Mouse (Mus musculus) E14TG2a.4 (cell line): ENCODE measurements around the gene Olfr648.

Experiments used
- H3K27me3 ChIP-seq: 2 replicates; pipeline ENCODE4 v1.6.1; 2014; ENCODE audit warnings: low read length, control low read depth; ENCODE audit not compliant: insufficient read depth
- H3K36me3 ChIP-seq: 2 replicates; pipeline ENCODE4 v1.6.1; 2014; ENCODE audit warnings: low read length, control low read depth; ENCODE audit not compliant: insufficient read depth
- H3K4me1 ChIP-seq: replicated peaks from 2 replicates; pipeline ENCODE4 v1.6.1; 2014; ENCODE audit warnings: low read depth, low read length, control low read depth
- H3K4me3 ChIP-seq: replicated peaks from 2 replicates; pipeline ENCODE4 v1.5.1; 2014; ENCODE audit warnings: mild to moderate bottlenecking, low read length
- H3K9me3 ChIP-seq: 2 replicates; pipeline ENCODE4 v1.6.1; 2014; ENCODE audit warnings: low read length, control low read depth
- CTCF ChIP-seq: conservative IDR thresholded peaks from 2 replicates; pipeline ENCODE4 v1.5.1; 2014; ENCODE audit warnings: low read length
- NANOG ChIP-seq: IDR thresholded peaks from 2 replicates; pipeline ENCODE4 v1.6.1; 2014; ENCODE audit warnings: borderline replicate concordance, low read length, mixed read lengths
- POU5F1 ChIP-seq: IDR thresholded peaks from 2 replicates; pipeline ENCODE4 v1.6.1; 2014; ENCODE audit warnings: low read length, borderline replicate concordance

Gene Olfr648

DNA sequence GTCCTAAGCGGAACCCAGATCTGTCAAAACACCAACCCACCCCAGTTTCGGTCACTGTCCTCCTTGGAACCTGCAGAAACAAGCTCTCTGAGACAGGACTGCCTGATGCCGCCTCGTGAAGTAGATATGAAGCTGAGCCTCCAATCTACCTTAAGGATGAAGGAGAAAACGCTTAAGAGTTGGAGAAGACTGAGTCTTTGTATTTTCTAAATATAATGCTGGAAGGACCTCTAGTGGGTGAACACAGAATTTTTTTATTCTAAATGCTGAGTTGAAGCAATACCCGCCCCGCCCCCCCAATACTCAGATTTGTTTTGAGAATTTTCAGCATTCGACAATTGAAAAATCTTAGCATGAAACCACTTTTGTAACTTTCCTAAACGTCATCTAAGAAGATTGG is 8.1 kb upstream of the Olfr648 start:
- no peaks in the 10 kb centered on the region for H3K4me1 ChIP-seq
- 0 out of 2 replicates have a peak, but pooled peaks cover 5% of the 10 kb centered on the region for H3K27me3 ChIP-seq
- no peak overlapping the region for H3K4me3 ChIP-seq
- H3K9me3 ChIP-seq = no peaks in the 10 kb centered on the region
- no peaks in the 10 kb centered on the region for H3K36me3 ChIP-seq
- TF ChIP-seq POU5F1 = no peak
- TF ChIP-seq CTCF = no peak
- TF ChIP-seq NANOG = no peak

DNA sequence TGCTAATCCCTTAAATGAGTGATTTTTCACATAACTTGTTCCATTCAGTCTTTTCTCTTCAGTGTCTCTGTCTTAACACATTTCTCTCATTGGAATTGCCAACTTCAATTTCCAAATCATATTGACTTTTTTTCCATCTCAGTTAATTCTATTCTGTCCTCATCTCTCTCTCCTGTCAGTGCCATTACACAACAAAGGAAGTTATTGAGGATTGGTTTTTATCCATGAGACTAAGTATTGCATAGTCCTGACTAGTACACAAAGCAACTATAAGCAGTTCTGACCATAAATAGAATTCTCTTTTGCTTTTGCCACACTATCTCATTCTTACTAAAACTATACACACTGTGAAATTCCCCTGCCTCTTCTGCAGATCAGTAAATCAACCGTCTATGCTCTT is 4.1 kb downstream of the Olfr648 start:
- Histone ChIP-seq H3K4me3 (no peak overlapping the region), H3K4me1 (no peaks in the 10 kb centered on the region), H3K27me3 (no peaks in the 10 kb centered on the region), H3K9me3 (peaks cover 15% of the 10 kb centered on the region; the same call in 1 of the 2 replicates), H3K36me3 (no peaks in the 10 kb centered on the region)
- no peak for TF ChIP-seq NANOG
- no peak for TF ChIP-seq POU5F1
- no peak for TF ChIP-seq CTCF

- Histone ChIP-seq H3K36me3 (no peaks in the 10 kb centered on the region), H3K9me3 (peaks cover 15% of the 10 kb centered on the region; the same call in 1 of the 2 replicates), H3K4me3 (no peak overlapping the region), H3K27me3 (no peaks in the 10 kb centered on the region), H3K4me1 (no peaks in the 10 kb centered on the region)
- TF ChIP-seq POU5F1 = no peak
- TF ChIP-seq NANOG = no peak
- no peak for TF ChIP-seq CTCF
Measured at GRCm38 (mm10) chr7:104178422-104179054, 4.7 kb downstream of the Olfr648 start.

DNA sequence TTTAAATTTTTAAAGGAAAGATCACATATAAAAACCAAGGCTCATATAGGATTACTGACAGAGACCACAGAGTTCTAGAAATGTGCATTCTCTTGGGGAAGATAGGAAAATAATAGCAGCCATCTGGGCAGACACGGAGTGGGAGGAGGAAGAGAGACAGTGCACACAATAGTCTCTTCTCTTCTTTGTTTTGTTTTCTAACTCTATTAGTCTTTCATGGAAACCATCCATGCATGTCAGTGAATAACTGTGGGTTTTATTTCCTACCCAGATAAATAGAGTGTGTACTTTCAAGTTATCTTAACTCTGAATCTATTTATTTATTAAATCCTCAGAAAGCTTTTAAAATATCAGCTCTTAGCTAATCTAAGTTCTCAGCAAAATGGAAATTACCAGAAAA is 8.1 kb downstream of the Olfr648 start:
- no peaks in the 10 kb centered on the region for H3K36me3 ChIP-seq
- TF ChIP-seq NANOG = no peak
- TF ChIP-seq CTCF = no peak
- TF ChIP-seq POU5F1 = no peak
- no peaks in the 10 kb centered on the region for H3K27me3 ChIP-seq
- no peaks in the 10 kb centered on the region for H3K9me3 ChIP-seq
- H3K4me3 ChIP-seq = no peak overlapping the region
- H3K4me1 ChIP-seq = no peaks in the 10 kb centered on the region

GRCm38 (mm10) chr7:104169634-104170204 is 13.5 kb downstream of the Olfr648 start:
- no peaks in the 10 kb centered on the region for H3K4me1 ChIP-seq
- no peaks in the 10 kb centered on the region for H3K27me3 ChIP-seq
- H3K36me3 ChIP-seq = no peaks in the 10 kb centered on the region
- TF ChIP-seq NANOG (no peak), CTCF (no peak), POU5F1 (no peak)
- H3K4me3 ChIP-seq = no peak overlapping the region
- no peaks in the 10 kb centered on the region for H3K9me3 ChIP-seq

DNA sequence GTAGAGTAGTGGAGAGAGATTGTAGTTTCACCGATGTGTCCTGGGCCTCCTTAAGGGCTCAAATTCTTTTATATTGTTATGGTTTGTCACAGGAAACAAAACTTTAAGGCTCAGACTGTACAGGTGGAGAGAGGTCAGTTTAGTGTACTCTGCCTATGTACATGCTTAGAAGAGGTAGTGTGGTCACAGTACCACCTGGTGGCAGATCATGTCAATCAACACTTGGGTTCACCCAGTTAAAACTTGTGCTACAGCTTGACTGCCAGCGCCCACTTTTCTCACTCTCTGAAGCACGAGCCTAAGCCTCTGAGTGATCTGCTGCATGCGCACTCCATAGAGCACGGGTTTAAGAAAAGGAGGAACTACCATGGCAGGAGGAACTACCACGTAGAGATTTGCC is 16.1 kb downstream of the Olfr648 start:
- no peaks in the 10 kb centered on the region for H3K4me1 ChIP-seq
- no peaks in the 10 kb centered on the region for H3K9me3 ChIP-seq
- no peaks in the 10 kb centered on the region for H3K36me3 ChIP-seq
- no peaks in the 10 kb centered on the region for H3K27me3 ChIP-seq
- TF ChIP-seq POU5F1 = no peak
- no peak overlapping the region for H3K4me3 ChIP-seq

DNA sequence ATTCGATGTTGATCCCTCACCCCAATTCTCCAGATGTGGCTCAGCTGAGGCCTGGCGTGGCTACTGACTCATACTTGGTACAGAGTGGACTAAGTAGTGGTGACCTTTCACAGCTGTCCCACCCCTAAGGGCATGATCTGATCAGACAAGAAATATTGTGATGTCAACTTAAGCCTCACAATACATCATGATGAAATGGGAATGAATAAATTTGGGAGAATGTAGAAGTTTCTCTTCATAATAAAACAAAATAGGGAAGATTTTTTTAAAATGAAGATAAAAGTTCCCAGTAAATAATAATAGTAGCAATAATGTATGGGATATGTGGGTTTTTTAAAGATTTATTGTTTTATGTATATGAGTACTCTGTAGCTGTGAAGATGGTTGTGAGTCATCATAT is 32.7 kb downstream of the Olfr648 start, which contains the start of gene Ubqlnl:
TSS of gene Ubqlnl (minus strand) at position 101 of the 400 bp plus-strand sequence.
- no peak within 1 kb of the TSS for H3K4me3 ChIP-seq
- no peaks in the 10 kb centered on the region for H3K27me3 ChIP-seq
- H3K9me3 ChIP-seq = no peaks in the 10 kb centered on the region; the same call in none of the 2 replicates
- TF ChIP-seq NANOG (no peak), POU5F1 (no peak), CTCF (no peak)
- no peaks in the 10 kb centered on the region for H3K36me3 ChIP-seq
- no peaks in the 10 kb centered on the region for H3K4me1 ChIP-seq

GRCm38 (mm10) chr7:104143179-104143578 is 40.0 kb downstream of the Olfr648 start, which contains the start of gene Ubqln3:
Gene Ubqln3, minus strand, starts transcription at chr7:104143279.
- no peaks in the 10 kb centered on the region for H3K36me3 ChIP-seq
- TF ChIP-seq POU5F1 (no peak), NANOG (no peak), CTCF (no peak)
- no peak within 1 kb of the TSS for H3K4me3 ChIP-seq
- H3K27me3 ChIP-seq = no peaks in the 10 kb centered on the region
- H3K4me1 ChIP-seq = no peaks in the 10 kb centered on the region
- no peaks in the 10 kb centered on the region for H3K9me3 ChIP-seq

DNA sequence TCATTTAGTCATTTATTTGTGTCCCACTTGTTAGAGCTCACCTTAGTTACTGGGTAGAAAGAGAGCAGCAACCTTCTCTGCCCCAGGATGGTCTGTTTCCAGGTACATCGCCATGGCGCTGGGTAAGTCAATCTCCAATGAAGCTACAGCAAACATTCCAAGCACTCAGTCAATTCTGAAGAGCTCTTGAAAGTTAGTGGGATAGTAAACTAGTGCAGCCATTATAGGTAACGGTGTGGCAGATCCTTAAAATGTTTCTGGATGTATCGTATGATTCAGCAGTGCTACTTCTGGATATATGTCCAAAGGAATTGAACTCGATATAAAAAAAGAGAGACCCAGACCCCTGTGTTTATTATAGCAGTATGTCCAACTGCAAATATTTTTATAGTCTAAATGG is 45.9 kb downstream of the Olfr648 start, which contains the start of gene Olfr643:
TSS of gene Olfr643 (minus strand) at position 101 of the 400 bp plus-strand sequence.
- H3K4me1 ChIP-seq = no peaks in the 10 kb centered on the region
- H3K27me3 ChIP-seq = no peaks in the 10 kb centered on the region
- H3K4me3 ChIP-seq = no peak within 1 kb of the TSS
- no peaks in the 10 kb centered on the region for H3K36me3 ChIP-seq
- TF ChIP-seq NANOG = no peak
- TF ChIP-seq POU5F1 = no peak
- no peak for TF ChIP-seq CTCF
- H3K9me3 ChIP-seq = no peaks in the 10 kb centered on the region
